Mouse (Mus musculus): ENCODE measurements around the gene Gm36210.
A peak's percentile ranks its signal among the peaks of the same experiment; 100 is the strongest.

The Gm36210 gene

GRCm38 (mm10) chr7:4906466-4906950, at the start of gene Gm36210:
TSS of gene Gm36210 (minus strand) at chr7:4906516.
- no peak for DNase-seq

GRCm38 (mm10) chr7:4953815-4954445, 47.6 kb upstream of the Gm36210 start:
- no peak for DNase-seq

GRCm38 (mm10) chr7:4950561-4951342, 44.4 kb upstream of the Gm36210 start:
- DNase-seq, result no peak

- DNase-seq, result no peak
Observed at GRCm38 (mm10) chr7:4948386-4948785, 42.1 kb upstream of the Gm36210 start.

GRCm38 (mm10) chr7:4947855-4948254, 41.5 kb upstream of the Gm36210 start:
- DNase-seq, result no peak

- DNase-seq, result peak; percentile 79 to 87
Observed at GRCm38 (mm10) chr7:4943223-4943815, 37.0 kb upstream of the Gm36210 start.

GRCm38 (mm10) chr7:4942673-4943072, 36.4 kb upstream of the Gm36210 start:
- no peak for DNase-seq

- peak; percentile 64 to 66 for DNase-seq
Observed at GRCm38 (mm10) chr7:4940068-4940479, 33.8 kb upstream of the Gm36210 start.

GRCm38 (mm10) chr7:4938456-4938855, 32.1 kb upstream of the Gm36210 start:
- DNase-seq, result peak in 1 of 2 experiments; percentile 43

- DNase-seq, result no peak
Observed at GRCm38 (mm10) chr7:4937392-4937791, 31.1 kb upstream of the Gm36210 start.

- DNase-seq, result no peak
Observed at GRCm38 (mm10) chr7:4936832-4937231, 30.5 kb upstream of the Gm36210 start.

- no peak for DNase-seq
Observed at GRCm38 (mm10) chr7:4934160-4934914, 28.0 kb upstream of the Gm36210 start.

GRCm38 (mm10) chr7:4933103-4933502, 26.8 kb upstream of the Gm36210 start:
- no peak for DNase-seq

- DNase-seq, result no peak
Observed at GRCm38 (mm10) chr7:4928323-4928722, 22.0 kb upstream of the Gm36210 start.

- DNase-seq, result no peak
Observed at GRCm38 (mm10) chr7:4927711-4928110, 21.4 kb upstream of the Gm36210 start.

- no peak for DNase-seq
Observed at GRCm38 (mm10) chr7:4926849-4927248, 20.5 kb upstream of the Gm36210 start.

- no peak for DNase-seq
Observed at GRCm38 (mm10) chr7:4925441-4926381, 19.4 kb upstream of the Gm36210 start, which contains the start of gene Ssc5d. TSS of gene Ssc5d (plus strand) at chr7:4925785.

GRCm38 (mm10) chr7:4924891-4925301, 18.6 kb upstream of the Gm36210 start:
- no peak for DNase-seq

- DNase-seq, result no peak
Observed at GRCm38 (mm10) chr7:4924483-4924882, 18.2 kb upstream of the Gm36210 start.

GRCm38 (mm10) chr7:4923586-4924364, 17.5 kb upstream of the Gm36210 start:
- DNase-seq, result no peak

Measured in thymus, adult 18-20 months (tissue).